Mouse (Mus musculus) gonadal fat pad, adult 2 months (tissue): Measurements from ENCODE around the gene Sh3gl1. TPM values are rescaled to one million over a fixed set of nuclear protein-coding genes. Genes with fewer than 3 reads are reported as not detected.

Experiments used
- DNase-seq: peaks from one replicate; pipeline ENCODE4 v3.0.0-alpha.2; 2012; ENCODE audit warnings: low read depth
- polyA plus RNA-seq: library from polyadenylated mRNA; depleted of rRNA; stranded (reverse); fragments of >200 nt; gene quantifications from 2 replicates; pipeline ENCODE4 v1.2.3, GENCODE M21; 2012

The Sh3gl1 gene
- polyA plus RNA-seq, 1 experiment: 73.4 TPM

DNA sequence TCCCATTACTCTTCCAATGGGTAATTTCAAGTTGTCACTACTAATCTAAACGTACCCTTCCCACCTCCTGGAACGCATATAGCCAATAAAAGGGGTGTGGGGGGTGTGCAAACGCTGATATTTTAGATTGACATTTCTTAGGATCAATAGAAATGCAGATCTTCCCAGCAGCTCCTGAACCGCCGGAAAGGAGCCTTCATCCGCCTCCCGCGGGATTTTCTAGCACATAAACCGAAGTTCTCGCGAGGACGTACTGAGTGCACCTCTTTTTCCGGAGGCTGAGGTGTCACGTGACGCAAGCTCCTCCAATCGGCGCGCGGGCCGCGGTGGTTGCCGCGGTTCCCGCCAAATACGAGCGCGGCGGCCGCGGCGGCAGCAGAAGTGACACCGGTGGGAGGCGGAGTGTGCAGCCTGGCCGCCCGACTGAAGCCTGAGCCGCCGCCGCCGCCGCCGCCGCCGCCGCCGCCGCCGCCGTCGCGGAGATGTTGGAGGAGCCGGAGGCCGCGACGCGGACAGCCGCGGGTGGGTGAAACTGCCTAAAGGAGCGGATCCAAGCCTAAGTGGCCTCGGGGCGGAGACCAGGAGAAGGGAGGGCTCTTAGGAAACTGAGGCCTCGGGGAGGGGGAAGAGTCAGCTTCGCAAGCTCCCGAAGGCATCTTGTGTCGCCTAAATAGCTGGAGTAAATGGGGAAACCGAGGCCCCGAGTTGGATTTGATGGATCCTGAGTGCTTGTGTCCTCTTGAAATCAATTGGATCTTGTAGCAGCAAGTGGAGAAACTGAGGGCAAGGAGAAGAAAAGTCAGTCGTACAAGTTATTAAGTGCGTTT, 3.8 kb upstream of the Sh3gl1 start, which contains the start of gene Chaf1a:
Gene Chaf1a (plus strand): TSS at position 410 of the 827 bp plus-strand sequence.
- peak; percentile 87 for DNase-seq

DNA sequence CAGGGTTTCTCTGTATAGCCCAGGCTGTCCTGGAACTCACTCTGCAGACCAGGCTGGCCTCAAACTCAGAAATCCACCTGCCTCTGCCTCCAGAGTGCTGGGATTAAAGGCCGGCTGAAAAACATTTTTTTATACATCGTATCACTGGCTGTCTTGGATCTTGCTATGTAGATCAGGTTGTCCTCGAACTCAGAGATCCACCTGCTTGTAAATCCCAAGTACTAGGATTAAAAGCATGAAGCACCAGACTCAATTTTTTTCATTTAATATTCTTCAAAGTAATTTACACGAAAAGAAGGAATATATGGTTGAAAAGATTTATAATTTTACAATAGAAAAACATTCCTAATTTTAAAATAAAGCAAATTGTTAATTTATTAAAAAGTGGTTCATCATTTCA, 2.9 kb upstream of the Sh3gl1 start:
- no peak for DNase-seq

DNA sequence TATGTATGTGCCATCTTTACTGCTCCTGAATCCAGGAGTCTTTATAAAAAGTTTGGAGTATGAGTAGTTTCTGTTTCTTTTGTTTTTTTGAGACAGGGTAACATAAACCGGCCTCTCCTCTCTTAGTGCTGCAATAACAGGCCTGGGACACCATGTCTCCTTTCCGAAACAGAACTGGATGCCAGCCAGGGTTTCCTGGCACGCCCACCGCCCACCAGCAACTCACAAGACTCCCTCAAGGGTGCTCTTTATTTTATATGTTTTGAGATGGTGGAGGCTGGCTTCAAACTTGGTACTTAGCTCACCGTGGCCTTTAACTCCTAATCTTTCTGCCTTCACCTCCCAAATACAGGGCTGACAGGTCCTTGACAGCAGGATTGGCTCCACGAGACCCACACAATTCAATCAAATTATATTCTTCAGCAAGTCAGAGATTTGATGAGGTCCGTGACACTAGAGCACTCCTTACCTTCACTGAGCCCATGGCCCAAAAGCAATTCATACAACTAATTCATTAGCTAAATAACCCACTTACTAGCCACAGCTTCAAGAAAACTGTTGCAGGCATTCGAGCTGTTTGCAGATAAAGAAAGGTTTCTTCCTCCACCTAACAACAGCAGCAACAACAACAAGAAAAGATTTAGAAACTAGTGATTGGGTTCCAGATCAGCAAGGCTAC, 2.3 kb upstream of the Sh3gl1 start:
- no peak for DNase-seq

DNA sequence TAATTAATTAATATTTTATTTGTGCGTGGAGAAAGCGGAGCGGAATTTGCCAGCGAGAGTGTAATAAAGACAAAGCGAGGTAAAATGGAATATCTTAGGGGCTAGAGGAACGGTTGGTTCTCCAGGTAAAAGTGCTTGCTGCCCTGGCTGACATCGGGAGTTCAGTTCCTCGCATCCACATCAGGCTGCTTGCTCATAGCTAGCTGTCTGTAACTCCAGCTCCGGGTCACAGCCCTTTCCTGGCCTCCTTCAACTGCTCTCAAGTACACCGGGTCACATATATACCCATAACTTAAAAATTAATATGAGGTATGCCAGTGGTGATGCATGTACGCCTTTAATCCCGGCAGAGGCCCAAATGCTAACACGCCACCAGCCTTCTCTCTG, 459 bp upstream of the Sh3gl1 start:
- no peak for DNase-seq

DNA sequence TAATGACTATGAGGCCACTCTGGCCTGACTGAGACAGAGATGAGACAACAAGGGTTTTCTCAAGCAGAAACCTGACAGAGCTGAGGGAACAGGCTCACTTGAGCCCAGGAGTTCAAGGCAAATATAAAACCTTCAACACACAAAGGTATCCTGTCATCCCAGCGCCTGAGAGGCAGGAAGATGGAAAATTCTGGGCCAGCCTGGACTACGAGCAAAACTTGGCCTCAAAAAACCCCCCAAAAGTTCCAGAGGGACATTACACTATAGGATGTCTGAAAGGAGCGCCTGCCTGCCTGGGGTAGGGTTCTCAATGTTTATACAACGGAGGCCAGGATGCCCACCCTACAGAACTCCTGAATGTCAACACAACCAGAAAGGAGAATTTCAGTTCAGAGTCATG, 1.2 kb downstream of the Sh3gl1 start:
- DNase-seq: no peak

DNA sequence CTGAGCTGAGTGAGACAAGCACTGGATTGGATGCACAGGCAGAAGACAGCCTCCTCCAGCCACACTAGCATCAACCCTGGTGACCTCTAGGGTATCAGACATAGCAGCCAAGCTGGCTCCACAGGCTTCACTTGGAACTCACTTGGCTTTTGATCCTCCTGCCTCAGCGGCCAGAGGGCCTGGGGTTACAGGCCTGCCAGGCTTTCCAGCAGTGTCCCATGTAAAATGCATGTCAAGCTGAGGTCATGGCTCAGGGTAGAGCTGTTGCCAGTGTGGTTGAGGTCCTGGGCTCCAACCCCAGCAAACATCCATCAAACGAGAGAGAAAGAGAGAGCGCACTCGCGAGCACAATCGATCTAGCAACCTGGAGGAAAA, 1.7 kb downstream of the Sh3gl1 start:
- DNase-seq: no peak

DNA sequence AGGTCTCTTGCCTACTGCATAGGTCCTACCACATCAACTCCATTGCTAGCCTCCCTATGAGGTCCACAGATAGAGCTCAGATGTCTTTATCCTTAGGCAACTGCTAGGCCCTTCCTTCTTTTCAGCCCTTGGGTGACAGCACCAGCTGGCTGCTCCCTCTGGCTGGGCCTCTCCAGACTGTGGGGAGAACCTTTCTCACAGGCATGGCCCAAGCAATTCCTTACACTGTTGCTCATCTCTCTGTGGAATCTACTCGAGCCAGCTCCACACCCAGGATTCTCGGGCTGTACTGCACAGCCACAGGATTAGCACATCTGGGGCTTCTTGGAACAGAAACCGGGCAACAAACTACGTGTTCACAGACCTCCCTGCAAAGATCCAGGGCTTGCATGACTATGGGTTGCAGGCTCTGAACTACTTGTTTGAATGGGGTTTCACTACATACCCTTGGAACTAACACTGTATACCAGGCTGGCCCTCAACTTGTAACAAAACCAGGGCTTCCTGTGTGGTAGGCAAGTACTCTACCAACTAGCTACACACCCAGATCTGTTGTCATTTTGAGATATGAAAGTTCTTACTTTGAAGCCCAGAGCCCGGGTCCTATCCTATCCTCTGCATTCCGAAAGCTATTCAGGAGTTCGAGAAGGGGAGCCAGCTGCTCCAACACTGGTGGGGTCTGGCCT, 2.3 kb downstream of the Sh3gl1 start:
- no peak for DNase-seq

DNA sequence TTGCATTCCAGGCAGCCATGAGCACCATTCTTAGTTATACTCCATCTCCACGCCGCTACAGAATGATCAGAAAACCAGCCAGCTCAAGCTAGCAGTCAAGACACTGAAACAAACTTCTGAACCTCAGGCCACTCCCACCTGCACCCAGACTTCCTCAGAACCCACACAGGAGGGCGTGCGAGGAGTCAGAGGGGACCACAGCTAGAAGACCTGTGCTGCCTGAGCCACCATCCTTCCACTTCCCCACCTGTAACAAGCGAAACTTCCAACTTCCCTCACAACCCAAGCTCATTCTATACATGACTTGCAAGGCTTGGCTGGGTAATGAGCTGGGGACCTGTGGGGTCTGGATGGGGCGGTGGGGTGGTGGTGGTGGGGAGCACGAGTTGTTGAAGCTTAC, 3.6 kb downstream of the Sh3gl1 start:
- DNase-seq: no peak

DNA sequence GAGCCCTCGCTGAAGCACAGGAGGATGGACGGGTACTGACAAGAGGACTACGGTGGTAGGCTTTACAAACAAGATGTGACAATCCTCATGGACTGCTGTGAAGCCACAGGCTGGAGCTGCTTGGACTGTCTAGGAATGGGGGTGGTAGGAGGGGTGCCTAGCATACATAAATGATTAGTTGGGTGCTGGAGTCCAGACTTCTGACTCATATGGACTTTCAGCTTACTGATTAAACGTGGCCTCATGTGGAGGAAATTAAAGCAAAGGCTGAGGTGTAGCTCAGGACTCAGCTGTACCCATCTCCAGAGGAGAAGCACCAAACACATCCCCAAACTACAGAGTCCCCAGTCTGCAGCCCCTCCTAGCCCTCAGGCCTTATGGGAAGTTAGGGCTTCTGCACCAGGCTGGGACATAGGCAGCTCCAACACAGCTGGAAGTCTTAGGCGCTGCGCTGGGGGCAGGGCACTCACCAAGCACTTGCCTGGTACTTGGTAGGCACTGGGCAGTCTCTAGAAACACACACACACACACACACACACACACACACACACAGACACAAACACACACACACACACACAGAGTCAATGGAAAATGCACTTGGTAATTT, 4.2 kb downstream of the Sh3gl1 start:
- DNase-seq: no peak

DNA sequence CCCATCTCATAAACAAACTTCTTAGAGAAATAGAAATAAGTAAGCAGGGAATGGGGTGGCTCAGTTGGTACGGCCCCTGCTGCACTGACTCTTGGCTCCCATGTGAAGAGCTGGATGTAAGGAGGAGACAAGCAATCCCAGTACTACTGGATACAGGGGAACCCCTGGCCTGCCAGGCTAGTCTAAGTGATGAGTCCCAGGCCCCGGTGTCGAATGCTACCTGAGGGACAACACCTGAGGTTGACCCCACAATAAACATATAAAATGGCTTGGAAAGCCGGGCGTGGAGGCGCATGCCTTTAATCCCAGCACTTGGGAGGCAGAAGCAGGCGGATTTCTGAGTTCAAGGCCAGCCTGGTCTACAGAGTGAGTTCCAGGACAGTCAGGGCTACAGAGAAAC, 5.0 kb downstream of the Sh3gl1 start:
- DNase-seq: no peak

DNA sequence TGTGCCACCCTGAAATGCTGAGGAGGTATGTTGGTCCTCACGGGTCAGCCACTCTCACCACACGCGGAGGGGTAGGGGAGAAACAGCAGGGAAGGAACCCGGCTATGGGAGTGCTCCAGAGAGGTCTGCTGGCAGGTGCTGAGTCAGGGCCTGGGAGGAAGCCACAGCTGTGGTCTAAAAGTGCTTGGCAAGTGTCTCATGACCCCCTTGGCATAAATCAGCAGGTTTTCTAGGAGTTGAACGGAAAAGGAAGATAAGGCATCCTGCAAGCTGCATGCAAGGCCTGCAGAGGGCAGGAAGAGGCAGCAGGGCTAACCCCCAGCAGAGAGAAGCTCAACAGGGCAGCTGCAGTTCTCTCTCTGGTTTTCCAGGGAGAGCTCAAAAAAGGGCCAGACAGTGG, 5.5 kb downstream of the Sh3gl1 start:
- no peak for DNase-seq

DNA sequence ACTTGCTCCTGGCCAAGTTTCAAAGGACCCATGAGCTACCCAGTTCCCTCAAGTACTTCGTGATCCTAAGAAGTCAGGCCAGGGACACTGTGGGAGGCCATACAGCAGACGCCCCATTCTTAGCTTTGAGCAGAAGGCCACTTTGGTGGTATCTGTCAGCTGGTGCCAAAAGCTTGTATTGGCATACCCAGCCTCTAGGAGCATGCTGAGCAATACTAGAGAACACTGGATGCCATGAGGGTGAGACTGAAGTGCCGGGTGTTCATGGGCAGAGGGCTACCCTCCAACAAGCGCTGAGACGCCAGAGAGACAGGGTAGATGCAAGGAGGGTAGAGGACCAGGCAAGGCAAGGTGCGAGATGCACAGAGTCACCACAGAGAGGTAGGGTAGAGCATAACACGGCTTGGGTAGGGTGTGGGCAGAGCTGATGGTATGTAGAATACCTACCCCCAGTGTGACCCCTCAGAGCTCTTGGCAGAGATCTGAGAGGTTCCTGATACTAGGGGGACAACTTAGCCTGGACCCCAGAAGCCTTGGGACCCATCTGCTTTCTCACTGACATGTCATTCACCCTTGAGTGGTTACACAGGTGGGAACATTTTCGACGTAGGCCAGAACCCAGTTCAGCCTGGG, 6.1 kb downstream of the Sh3gl1 start:
- DNase-seq: no peak

DNA sequence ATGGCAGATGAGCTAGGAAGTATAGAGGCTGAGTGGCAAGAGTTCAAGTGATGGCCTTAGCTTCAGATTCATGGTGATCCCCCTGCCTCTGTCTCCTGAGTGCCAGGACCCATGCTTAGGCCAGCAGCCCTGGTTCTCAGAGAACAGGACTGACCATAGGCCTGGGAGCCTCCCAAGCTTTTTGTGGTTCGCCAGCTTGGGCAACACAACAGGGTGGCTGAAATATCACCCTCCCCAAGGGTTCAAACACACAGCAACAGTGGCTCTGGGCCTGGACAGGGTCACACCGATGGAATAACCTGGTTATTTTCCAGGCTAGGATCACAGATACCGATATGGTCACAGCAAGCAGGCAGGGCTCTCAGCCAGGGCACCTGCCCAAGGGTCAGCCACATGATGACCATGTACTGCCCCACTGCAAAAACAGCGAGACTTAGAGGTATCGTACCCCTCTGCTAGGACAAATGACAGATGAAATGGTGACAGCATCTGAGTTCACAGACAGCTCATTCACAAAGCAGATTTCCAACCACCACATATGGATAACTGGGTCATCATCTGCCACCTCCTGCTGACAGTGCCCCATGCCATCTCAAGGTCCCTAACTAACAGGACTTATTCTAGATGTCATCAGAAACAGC, 8.5 kb downstream of the Sh3gl1 start:
- no peak for DNase-seq

DNA sequence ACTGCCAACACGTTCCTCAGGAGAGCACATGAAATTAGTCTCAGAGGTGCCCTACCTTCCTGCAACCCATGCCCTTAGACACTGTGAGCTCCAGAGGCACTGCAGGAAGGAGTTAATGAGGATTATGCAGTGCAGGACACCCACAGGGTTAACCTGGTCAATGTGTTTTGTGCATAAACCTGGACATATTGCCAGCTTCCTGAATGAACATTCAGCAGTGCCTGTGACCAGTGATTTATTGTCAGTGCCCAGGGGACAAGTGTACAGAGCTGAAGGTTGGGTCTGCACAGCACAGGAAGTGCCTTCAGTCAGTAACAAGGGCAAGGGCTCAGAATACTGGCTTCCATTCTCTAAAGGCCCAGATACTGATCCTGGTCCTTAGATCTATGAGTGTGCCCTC, 9.6 kb downstream of the Sh3gl1 start:
- DNase-seq: no peak

DNA sequence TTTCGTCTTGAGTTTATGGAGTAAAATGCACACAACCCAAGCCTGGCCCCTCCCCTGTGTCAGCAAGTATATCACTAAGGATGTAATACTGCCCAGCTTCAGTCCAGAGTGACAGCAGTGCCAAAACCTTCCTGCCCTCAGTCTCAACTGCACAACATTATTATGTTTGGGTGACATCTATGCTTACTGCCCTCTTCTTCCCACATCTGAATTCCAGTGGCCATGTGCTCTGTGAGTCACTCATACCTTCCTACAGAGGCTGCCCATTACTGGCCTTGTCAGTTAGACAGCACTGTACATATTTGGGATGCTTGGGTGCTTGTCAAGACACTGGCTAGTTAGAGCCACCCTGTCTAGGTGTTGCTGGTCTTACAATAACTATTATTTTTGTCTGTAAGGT, 10.1 kb downstream of the Sh3gl1 start:
- DNase-seq: no peak

DNA sequence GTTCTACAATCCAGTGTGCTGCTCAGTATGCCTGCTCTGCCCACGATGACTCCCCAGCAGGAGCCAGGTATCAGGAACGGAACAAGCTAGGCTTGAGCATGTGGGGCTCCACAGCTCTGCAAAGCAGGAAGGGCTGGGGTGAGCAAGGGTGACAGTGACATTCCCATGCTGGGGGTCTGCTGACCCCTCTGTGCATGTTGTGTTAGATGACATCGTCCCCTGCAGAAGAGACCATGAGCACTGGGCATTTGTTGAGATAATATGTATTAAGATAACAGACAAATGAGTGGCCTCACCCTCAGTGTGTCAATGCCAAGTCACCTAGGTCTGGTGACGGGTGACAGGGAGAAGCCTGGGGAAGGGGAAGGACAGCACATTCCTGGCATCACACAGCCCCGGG, 11.5 kb downstream of the Sh3gl1 start:
- no peak for DNase-seq

DNA sequence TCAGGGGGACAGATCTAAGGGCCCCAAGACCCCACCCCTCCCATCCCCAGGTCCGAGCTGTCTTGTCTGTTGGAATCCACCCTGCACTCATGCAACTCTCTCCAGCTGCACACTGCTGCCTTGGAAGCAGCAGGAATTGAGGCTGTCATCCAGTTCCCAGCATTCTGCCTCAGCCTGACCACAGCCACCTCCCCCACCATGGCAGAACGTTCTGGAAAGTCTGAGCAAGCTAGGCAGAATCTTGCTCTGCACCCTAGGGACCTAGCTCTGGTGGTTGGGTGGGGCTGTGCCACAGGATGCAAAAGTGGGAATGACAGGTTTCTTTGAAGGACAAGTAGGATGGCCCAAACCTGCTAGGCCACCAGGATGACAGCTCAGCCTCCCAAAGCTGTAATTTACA, 12.0 kb downstream of the Sh3gl1 start:
- no peak for DNase-seq

DNA sequence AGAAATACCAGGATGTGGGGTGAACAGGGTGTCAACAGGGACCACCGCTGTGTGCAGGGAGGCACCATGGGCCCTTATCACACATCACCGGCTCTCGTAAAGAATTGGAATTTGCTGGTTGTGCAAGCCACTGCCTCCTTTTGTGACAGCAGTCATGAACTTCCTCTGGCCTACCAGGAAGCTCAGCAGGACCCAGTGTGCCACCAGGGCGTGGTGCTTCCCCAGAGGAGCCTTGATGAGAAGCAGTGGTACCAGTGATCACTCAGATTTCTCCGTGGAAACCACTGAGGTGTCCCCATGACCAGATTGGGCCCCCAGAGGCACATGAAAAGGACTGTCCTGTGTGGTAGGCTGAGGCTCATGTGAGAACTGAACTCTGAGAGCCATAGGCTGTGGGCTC, 13.0 kb downstream of the Sh3gl1 start:
- DNase-seq: no peak

DNA sequence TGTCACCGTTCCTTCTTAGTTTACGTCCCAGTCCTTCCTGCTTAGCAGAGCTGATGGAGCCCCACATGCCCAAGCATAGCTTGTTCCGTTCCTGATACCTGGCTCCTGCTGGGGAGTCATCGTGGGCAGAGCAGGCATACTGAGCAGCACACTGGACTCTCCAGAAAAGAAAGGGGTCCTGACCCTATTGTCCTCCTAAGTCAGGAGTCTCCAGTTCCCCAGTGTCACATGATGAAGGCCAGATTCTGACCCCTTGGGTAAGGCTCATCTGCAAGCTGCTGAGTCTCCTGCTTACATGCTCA, 13.5 kb downstream of the Sh3gl1 start:
- no peak for DNase-seq

DNA sequence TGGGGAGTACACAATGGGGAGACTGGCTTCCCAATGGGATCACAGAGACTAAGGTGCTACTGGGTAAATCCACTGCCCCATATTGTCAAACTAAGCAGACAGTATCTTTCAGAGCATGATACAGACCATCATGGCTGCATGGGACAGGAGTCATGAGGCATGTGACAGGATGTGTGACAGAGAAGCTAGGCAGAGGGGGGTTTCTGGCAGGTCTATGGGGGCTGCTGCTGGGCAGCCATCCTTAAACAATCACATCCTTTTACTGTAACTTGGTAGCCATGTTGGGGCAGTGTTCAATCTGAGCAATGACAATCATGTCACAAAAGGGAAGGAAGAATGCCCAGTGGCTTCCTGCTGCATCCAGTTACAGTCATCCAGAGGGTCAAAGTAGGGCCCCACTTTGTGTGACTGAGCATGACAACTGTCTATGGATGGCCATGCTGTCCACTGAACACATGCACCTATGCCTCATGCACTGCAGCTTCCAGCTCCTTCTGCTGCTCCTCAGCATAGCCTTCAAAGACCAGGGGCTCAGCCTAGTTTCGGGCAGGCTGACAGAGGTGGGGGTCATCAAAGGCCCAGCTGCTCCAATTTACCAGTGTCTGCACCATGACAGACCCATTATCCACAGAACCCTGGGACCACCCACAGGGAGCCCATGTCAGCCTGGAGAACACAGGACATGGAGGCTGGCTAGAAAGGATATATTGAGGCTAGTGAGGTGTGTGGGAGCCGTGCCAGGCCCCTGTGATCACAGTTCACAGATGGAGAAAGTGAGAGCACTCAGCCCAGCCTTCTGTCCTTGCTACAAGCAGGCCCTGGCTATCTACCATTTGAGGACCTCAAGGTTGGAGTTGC, 14.1 kb downstream of the Sh3gl1 start:
- no peak for DNase-seq
